Mouse (Mus musculus) liver, postnatal 0 days (tissue): ENCODE results near the gene A730046J19Rik.

ENCODE experiments used
- CTCF ChIP-seq: sonication (generic); IDR thresholded peaks from 2 replicates; pipeline ENCODE4 v1.5.1; 2016; ENCODE audit warnings: antibody characterized with exemption, low read depth
- EP300 ChIP-seq: IDR thresholded peaks from 2 replicates; pipeline ENCODE4 v1.6.1; 2016; ENCODE audit warnings: antibody characterized with exemption, low read depth, mild to moderate bottlenecking

GRCm38 (mm10) chrX:144153523-144153922 is at the start of gene A730046J19Rik:
- TF ChIP-seq CTCF, result no peak
- no peak for TF ChIP-seq EP300
